Mouse (Mus musculus) spleen, adult 2 months (tissue): ENCODE results near the gene Hs3st3a1. TPM values are rescaled to one million over a fixed set of nuclear protein-coding genes. Genes with fewer than 3 reads are reported as not detected.

ENCODE experiments used
- DNase-seq, 2 experiments: peaks; one replicate each; pipeline versions ENCODE4 v3.0.0 to v3.0.0-alpha.2; 2012 to 2021; ENCODE audit warnings: low spot score in 2 of 2, low read depth in 1 of 2
- H3K27ac ChIP-seq: fragments of 200-500 bp; 2 replicates; pipeline ENCODE4 v1.5.1; 2012; ENCODE audit warnings: low read length, inconsistent platforms; ENCODE audit not compliant: insufficient read depth
- H3K27me3 ChIP-seq: fragments of 200-500 bp; 2 replicates; pipeline ENCODE4 v1.6.1; 2012; ENCODE audit warnings: mild to moderate bottlenecking, moderate library complexity, low read length, inconsistent platforms; ENCODE audit not compliant: control insufficient read depth, insufficient read depth
- H3K36me3 ChIP-seq: fragments of 200-500 bp; 2 replicates; pipeline ENCODE4 v1.6.1; 2012; ENCODE audit warnings: mild to moderate bottlenecking, low read length, inconsistent platforms; ENCODE audit not compliant: control insufficient read depth, insufficient read depth
- H3K4me1 ChIP-seq: fragments of 200-500 bp; 2 replicates; pipeline ENCODE4 v1.6.1; 2011; ENCODE audit warnings: inconsistent platforms; ENCODE audit not compliant: control insufficient read depth, insufficient read depth, insufficient read length
- H3K4me3 ChIP-seq: fragments of 200-500 bp; 2 replicates; pipeline ENCODE4 v1.5.1; 2011; ENCODE audit warnings: mild to moderate bottlenecking, inconsistent platforms; ENCODE audit not compliant: insufficient read depth, insufficient read length; ENCODE audit errors: extremely low read depth
- CTCF ChIP-seq: fragments of 200-500 bp; IDR thresholded peaks from 2 replicates; pipeline ENCODE4 v1.5.1; 2011; ENCODE audit warnings: mild to moderate bottlenecking, inconsistent platforms; ENCODE audit not compliant: insufficient read depth, insufficient read length, insufficient replicate concordance; ENCODE audit errors: extremely low read depth
- POLR2A ChIP-seq: fragments of 200-500 bp; IDR thresholded peaks from 2 replicates; pipeline ENCODE4 v1.6.1; 2011; ENCODE audit warnings: low read depth, low read length, inconsistent platforms
- WGBS: fragments of 180-500 bp; shearing (Covaris S2); methylation state at CpG from one replicate; pipeline ENCODE4 v1.1.7; 2018; 5-methylcytosine and 5-hydroxymethylcytosine counted together
- polyA plus RNA-seq: library from polyadenylated mRNA; depleted of rRNA; stranded (reverse); fragments of >200 nt; gene quantifications from 2 replicates; pipeline ENCODE4 v1.2.3, GENCODE M21; 2012

Hs3st3a1 gene
- polyA plus RNA-seq, 1 experiment: 3.8 TPM

DNA sequence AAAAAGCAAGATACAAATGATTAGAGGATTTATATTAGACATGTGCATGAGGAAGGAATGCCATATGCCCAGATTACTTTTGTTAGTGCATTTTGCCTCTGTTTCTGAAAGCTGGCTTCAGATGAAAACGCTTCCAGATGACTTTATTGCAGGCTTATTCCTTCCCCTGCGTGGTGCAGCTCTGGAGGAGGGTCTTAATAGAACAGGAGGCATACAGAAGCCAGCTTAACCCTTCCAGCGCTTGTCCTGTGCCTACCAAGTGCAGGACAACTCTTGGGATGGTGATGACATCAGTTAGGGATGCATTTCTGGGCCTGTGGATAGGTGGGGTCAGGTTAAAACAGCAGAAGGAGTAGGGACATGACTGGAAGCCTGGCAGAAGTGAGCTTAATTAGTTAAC lies 7.6 kb downstream of the Hs3st3a1 start:
- no peak for TF ChIP-seq CTCF
- TF ChIP-seq POLR2A: no peak
- no peaks in the 10 kb centered on the region for H3K36me3 ChIP-seq
- no peak for DNase-seq
- no peaks in the 10 kb centered on the region for H3K27me3 ChIP-seq
- no peak overlapping the region for H3K4me3 ChIP-seq
- 47% methylated on average over 3 of the region's 3 CpGs for WGBS
- H3K27ac ChIP-seq: no peak overlapping the region
- H3K4me1 ChIP-seq: no peaks in the 10 kb centered on the region

DNA sequence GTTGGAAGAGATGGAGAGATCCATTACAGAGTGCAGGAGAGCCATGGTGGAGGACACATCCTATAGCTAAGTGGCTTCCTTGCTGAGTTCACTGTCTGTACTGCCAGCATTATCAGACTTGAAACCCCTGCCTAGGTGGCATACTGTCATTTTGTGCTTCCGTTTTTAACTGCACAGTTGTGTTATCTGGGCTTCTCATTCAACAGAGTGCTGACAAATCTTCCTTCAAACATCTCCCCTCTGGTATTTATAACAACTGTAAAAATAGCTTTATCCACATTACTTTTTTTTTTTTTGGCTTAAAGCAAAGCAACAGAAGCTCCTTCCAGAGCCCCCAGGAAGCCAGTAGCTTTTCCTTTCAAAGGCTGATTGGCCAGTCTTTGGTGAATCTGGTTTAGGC lies 10.1 kb downstream of the Hs3st3a1 start:
- TF ChIP-seq CTCF (no peak), POLR2A (no peak)
- 76% methylated on average over 1 of the region's 1 CpGs for WGBS
- DNase-seq: no peak
- Histone ChIP-seq H3K4me1 (no peaks in the 10 kb centered on the region), H3K4me3 (no peak overlapping the region), H3K36me3 (no peaks in the 10 kb centered on the region), H3K27me3 (no peaks in the 10 kb centered on the region), H3K27ac (no peak overlapping the region)

DNA sequence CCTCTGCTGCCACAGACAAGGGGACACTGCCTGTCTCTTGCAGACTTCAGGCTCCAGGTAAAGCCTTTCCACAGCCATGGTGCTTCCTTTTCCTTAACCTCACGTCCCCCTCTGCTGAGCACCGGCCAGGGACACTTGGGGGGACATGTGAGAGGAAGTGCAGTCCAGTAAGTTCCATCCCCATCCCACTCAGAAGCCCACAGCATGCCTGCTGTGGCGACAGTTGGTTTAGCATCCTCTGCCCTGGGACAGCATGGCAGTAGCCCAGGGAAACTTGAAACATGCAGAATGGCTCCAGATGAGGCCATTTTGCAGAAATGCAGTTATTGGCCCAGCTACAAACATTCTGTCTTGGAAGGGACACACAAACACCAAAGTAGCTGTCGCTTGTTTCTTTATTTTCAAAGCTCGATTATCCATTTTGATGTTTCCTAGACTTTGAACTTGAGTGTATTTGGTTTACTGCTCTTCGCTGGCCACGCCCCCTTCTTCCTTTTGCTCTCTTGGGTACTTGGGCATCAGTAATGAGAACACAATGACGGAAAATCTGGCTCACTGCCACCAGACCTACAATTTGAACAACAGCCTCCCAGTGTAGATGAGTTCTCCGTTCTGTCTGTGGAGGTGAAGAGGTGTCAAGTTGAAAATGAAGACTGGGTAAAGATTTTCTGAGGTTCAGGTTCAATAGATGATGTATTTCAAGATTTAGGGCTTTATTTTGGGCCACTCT lies 13.6 kb downstream of the Hs3st3a1 start:
- no peak for DNase-seq
- H3K27me3 ChIP-seq: no peaks in the 10 kb centered on the region
- no peaks in the 10 kb centered on the region for H3K4me1 ChIP-seq
- H3K36me3 ChIP-seq: no peaks in the 10 kb centered on the region
- TF ChIP-seq CTCF (no peak), POLR2A (no peak)
- no peak overlapping the region for H3K4me3 ChIP-seq
- 81% methylated on average over 9 of the region's 9 CpGs for WGBS
- no peak overlapping the region for H3K27ac ChIP-seq

DNA sequence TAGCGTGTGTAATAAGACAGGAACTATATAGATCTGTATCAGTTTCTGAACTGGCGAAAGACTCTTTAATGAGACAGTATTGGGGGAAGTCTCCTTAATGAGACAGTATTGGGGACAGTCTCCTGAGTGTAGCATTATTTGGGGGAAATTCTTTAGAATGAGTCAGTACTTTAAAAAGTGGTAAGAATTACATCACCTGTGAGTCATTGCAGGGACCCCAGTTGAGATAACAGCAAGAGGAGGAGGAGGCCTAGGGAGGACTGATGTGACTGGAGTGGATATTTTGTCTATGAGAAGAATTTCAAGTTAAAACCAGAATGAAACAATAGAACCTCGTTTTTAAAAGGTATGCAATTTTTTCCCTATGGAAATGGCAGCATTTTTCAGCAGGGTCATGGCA lies 26.6 kb downstream of the Hs3st3a1 start:
- no peak overlapping the region for H3K27ac ChIP-seq
- no peak for DNase-seq
- H3K36me3 ChIP-seq: no peaks in the 10 kb centered on the region
- H3K4me3 ChIP-seq: no peak overlapping the region
- H3K4me1 ChIP-seq: no peaks in the 10 kb centered on the region
- no peak for TF ChIP-seq CTCF
- no peak for TF ChIP-seq POLR2A
- H3K27me3 ChIP-seq: no peaks in the 10 kb centered on the region
- 72% methylated on average over 3 of the region's 3 CpGs for WGBS

DNA sequence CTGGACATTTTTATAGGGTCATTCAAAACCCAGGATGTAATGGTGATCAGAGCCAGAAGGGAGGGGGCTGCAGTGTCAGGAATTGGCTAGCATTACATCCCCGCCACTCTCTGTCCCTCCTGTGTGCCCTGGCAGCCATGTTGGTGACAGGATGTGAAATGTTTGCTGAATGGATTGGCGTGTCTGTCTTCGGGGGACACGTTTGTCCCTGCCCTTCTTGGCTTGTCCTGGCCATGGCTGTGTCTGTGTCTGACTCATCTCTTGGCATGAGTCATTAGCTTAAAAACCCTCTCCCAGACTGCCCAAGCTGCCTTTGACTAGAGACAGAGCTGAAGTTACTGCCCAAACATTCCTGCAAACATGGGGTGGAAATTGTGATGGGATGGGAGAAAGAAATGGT lies 33.6 kb downstream of the Hs3st3a1 start:
- H3K27me3 ChIP-seq: no peaks in the 10 kb centered on the region
- 67% methylated on average over 4 of the region's 4 CpGs for WGBS
- H3K36me3 ChIP-seq: no peaks in the 10 kb centered on the region
- no peak overlapping the region for H3K4me3 ChIP-seq
- no peak for TF ChIP-seq POLR2A
- TF ChIP-seq CTCF: no peak
- no peaks in the 10 kb centered on the region for H3K4me1 ChIP-seq
- DNase-seq: no peak
- H3K27ac ChIP-seq: no peak overlapping the region

DNA sequence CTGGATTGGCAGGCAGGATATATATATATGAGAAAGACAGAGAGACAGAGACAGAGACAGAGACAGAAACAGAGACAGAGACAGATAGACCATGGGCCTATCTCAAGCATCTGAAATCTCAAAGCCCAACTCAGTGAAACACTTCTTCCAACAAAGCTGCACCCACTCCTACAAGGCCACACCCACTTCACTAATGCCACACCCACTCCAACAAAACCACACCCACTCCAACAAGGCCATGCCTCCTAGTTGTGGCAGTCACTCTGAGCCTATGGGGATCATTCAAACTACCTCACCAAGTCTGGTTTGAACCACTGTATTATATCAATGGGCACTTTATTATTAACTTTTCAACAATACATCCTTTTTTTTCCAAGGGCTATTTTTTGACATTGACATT lies 35.6 kb downstream of the Hs3st3a1 start:
- no peak for TF ChIP-seq POLR2A
- no peak for TF ChIP-seq CTCF

DNA sequence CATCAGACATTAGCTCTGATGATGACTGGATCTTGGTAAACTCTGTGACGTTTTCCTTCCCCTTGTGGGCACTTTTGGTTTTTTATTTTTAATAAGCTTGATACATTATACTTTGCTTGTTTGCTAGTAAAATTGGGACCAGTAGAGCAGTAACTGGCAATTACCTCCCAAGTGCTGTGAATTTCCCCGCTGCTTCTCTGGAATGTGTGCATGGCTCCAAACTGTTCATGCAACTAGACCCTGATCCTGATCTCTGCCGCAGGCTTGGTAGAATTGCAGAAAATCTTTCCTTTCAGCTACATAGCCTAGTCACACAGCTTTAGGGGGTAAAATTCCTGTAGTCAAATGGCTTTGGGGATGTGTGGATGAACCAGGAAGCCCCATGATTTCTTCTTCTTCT lies 38.5 kb downstream of the Hs3st3a1 start:
- no peak for DNase-seq
- no peak for TF ChIP-seq POLR2A
- no peak for TF ChIP-seq CTCF
- 76% methylated on average over 3 of the region's 3 CpGs for WGBS

More for the DNA sequence above, 35.6 kb downstream of the Hs3st3a1 start:
- no peak for DNase-seq
- H3K27ac ChIP-seq: no peak overlapping the region
- no peaks in the 10 kb centered on the region for H3K4me1 ChIP-seq
- no peaks in the 10 kb centered on the region for H3K27me3 ChIP-seq
- H3K4me3 ChIP-seq: no peak overlapping the region
- H3K36me3 ChIP-seq: no peaks in the 10 kb centered on the region

More for the DNA sequence above, 38.5 kb downstream of the Hs3st3a1 start:
- no peak overlapping the region for H3K27ac ChIP-seq
- H3K4me3 ChIP-seq: no peak overlapping the region
- H3K4me1 ChIP-seq: no peaks in the 10 kb centered on the region
- no peaks in the 10 kb centered on the region for H3K27me3 ChIP-seq
- H3K36me3 ChIP-seq: no peaks in the 10 kb centered on the region
